Mouse (Mus musculus) liver, adult 2 months (tissue): ENCODE measurements at regions not wholly inside any gene's neighbourhood (a gene's known extent, or its start where the extent isn't known, plus 50 kb on each side); places are given as distances from the start of the nearest gene placed in this dataset.

ENCODE experiments used
- DNase-seq: peaks from one replicate; pipeline ENCODE4 v3.0.0-alpha.2; 2011; ENCODE audit warnings: low read depth, low spot score; ENCODE audit errors: extremely low read depth
- H3K27ac ChIP-seq: fragments of 200-500 bp; replicated peaks from 2 replicates; pipeline ENCODE4 v1.5.1; 2012; ENCODE audit warnings: low read depth, mild to moderate bottlenecking, control low read depth, inconsistent platforms, low read length; ENCODE audit not compliant: insufficient read depth
- H3K27me3 ChIP-seq: fragments of 200-500 bp; 2 replicates; pipeline ENCODE4 v1.6.1; 2012; ENCODE audit warnings: mild to moderate bottlenecking, moderate library complexity, low read length, inconsistent platforms; ENCODE audit not compliant: control insufficient read depth, insufficient read depth
- H3K36me3 ChIP-seq: fragments of 200-500 bp; 2 replicates; pipeline ENCODE4 v1.6.1; 2012; ENCODE audit warnings: low read length, inconsistent platforms; ENCODE audit not compliant: control insufficient read depth, insufficient read depth
- H3K4me1 ChIP-seq: fragments of 200-500 bp; 2 replicates; pipeline ENCODE4 v1.6.1; 2011; ENCODE audit warnings: low read length; ENCODE audit not compliant: control insufficient read depth, insufficient read depth
- H3K4me3 ChIP-seq: fragments of 200-500 bp; 2 replicates; pipeline ENCODE4 v1.5.1; 2011; ENCODE audit warnings: low read depth, mild to moderate bottlenecking, control low read depth, low read length, moderate library complexity; ENCODE audit not compliant: insufficient read depth
- H3K79me2 ChIP-seq: fragments of 200-500 bp; 2 replicates; pipeline ENCODE4 v1.6.1; 2012; ENCODE audit warnings: inconsistent platforms, mild to moderate bottlenecking, low read length, moderate library complexity; ENCODE audit not compliant: control insufficient read depth, insufficient read depth
- H3K9ac ChIP-seq: fragments of 200-500 bp; 2 replicates; pipeline ENCODE4 v1.6.1; 2012; ENCODE audit warnings: low read depth, mild to moderate bottlenecking, control low read depth, inconsistent platforms, low read length
- CTCF ChIP-seq: fragments of 200-500 bp; IDR thresholded peaks from 2 replicates; pipeline ENCODE4 v1.5.1; 2011; ENCODE audit warnings: low read depth, low read length, control low read depth
- POLR2A ChIP-seq: fragments of 200-500 bp; IDR thresholded peaks from 2 replicates; pipeline ENCODE4 v1.6.1; 2011; ENCODE audit warnings: low read length, control low read depth; ENCODE audit not compliant: insufficient read depth; ENCODE audit errors: extremely low read depth
- WGBS: fragments of 180-500 bp; shearing (Covaris S2); methylation state at CpG from one replicate; pipeline ENCODE4 v1.1.7; 2018; 5-methylcytosine and 5-hydroxymethylcytosine counted together

GRCm38 (mm10) chr11:19811271-19811991 is 112.7 kb upstream of the Spred2 start:
- TF ChIP-seq POLR2A (no peak), CTCF (no peak)
- Histone ChIP-seq H3K9ac (no peak overlapping the region), H3K27me3 (no peaks in the 10 kb centered on the region), H3K4me1 (no peaks in the 10 kb centered on the region), H3K36me3 (no peaks in the 10 kb centered on the region), H3K4me3 (no peak overlapping the region), H3K27ac (no peak overlapping the region), H3K79me2 (no peaks in the 10 kb centered on the region)
- 65% methylated on average over 11 of the region's 12 CpGs for WGBS
- DNase-seq, result no peak

GRCm38 (mm10) chr11:19811992-19812690 is 112.0 kb upstream of the Spred2 start:
- WGBS, result 49% methylated on average over 10 of the region's 10 CpGs
- no peaks in the 10 kb centered on the region for H3K27me3 ChIP-seq
- no peak overlapping the region for H3K4me3 ChIP-seq
- no peak overlapping the region for H3K27ac ChIP-seq
- H3K4me1 ChIP-seq, result no peaks in the 10 kb centered on the region
- H3K36me3 ChIP-seq, result no peaks in the 10 kb centered on the region
- no peaks in the 10 kb centered on the region for H3K79me2 ChIP-seq
- no peak for DNase-seq
- H3K9ac ChIP-seq, result no peak overlapping the region
- TF ChIP-seq CTCF (no peak), POLR2A (no peak)

- WGBS, result 88% methylated on average over 7 of the region's 7 CpGs
- Histone ChIP-seq H3K79me2 (no peaks in the 10 kb centered on the region), H3K36me3 (no peaks in the 10 kb centered on the region), H3K9ac (no peak overlapping the region), H3K4me1 (no peaks in the 10 kb centered on the region), H3K4me3 (no peak overlapping the region), H3K27me3 (no peaks in the 10 kb centered on the region), H3K27ac (no peak overlapping the region)
- no peak for DNase-seq
- TF ChIP-seq POLR2A (no peak), CTCF (no peak)
Measured at GRCm38 (mm10) chr11:19813549-19813948, 110.6 kb upstream of the Spred2 start.

- H3K79me2 ChIP-seq, result no peaks in the 10 kb centered on the region
- H3K27ac ChIP-seq, result no peak overlapping the region
- H3K9ac ChIP-seq, result no peak overlapping the region
- 75% methylated on average over 5 of the region's 5 CpGs for WGBS
- TF ChIP-seq POLR2A, result no peak
- TF ChIP-seq CTCF, result no peak
- no peak overlapping the region for H3K4me3 ChIP-seq
- H3K4me1 ChIP-seq, result no peaks in the 10 kb centered on the region
- H3K27me3 ChIP-seq, result no peaks in the 10 kb centered on the region
- H3K36me3 ChIP-seq, result no peaks in the 10 kb centered on the region
- no peak for DNase-seq
Measured at GRCm38 (mm10) chr11:19822991-19823390, 101.2 kb upstream of the Spred2 start.

- no peak overlapping the region for H3K4me3 ChIP-seq
- TF ChIP-seq POLR2A (no peak), CTCF (peak; percentile 59)
- DNase-seq, result peak; percentile 58
- H3K27me3 ChIP-seq, result no peaks in the 10 kb centered on the region
- H3K4me1 ChIP-seq, result no peaks in the 10 kb centered on the region
- no peaks in the 10 kb centered on the region for H3K79me2 ChIP-seq
- H3K27ac ChIP-seq, result no peak overlapping the region
- 0% methylated on average over 3 of the region's 3 CpGs for WGBS
- H3K9ac ChIP-seq, result no peak overlapping the region
- no peaks in the 10 kb centered on the region for H3K36me3 ChIP-seq
Measured at GRCm38 (mm10) chr11:19823461-19823895, 100.7 kb upstream of the Spred2 start.
